Mouse (Mus musculus): ENCODE data around the gene Vrk1. TPM values are rescaled to one million over a fixed set of nuclear protein-coding genes. Genes with fewer than 3 reads are reported as not detected.

Gene Vrk1
- polyA plus RNA-seq, 1 experiment from 2014 or later, result 20.2 TPM

- H3K4me3 ChIP-seq (ENCODE audit: inconsistent target), result no peak overlapping the region
- WGBS (ENCODE audit: missing documents), result 98% methylated on average over 6 of the region's 6 CpGs
- H3K27ac ChIP-seq, result no peak overlapping the region
- no peaks in the 10 kb centered on the region for H3K36me3 ChIP-seq (ENCODE audit: inconsistent target)
- H3K79me2 ChIP-seq (ENCODE audit: inconsistent target), result no peaks in the 10 kb centered on the region
These were observed 27.4 kb upstream of the Vrk1 start for GRCm38 (mm10) chr12:105982598-105982997.

- no peak overlapping the region for H3K27ac ChIP-seq
- no peaks in the 10 kb centered on the region for H3K36me3 ChIP-seq (ENCODE audit: inconsistent target)
- no peaks in the 10 kb centered on the region for H3K79me2 ChIP-seq (ENCODE audit: inconsistent target)
- WGBS (ENCODE audit: missing documents), result 90% methylated on average over 9 of the region's 9 CpGs
- H3K4me3 ChIP-seq (ENCODE audit: inconsistent target), result no peak overlapping the region
These were observed 26.5 kb upstream of the Vrk1 start for GRCm38 (mm10) chr12:105983499-105983898.

- Histone ChIP-seq H3K36me3 (ENCODE audit: inconsistent target) (no peaks in the 10 kb centered on the region), H3K79me2 (ENCODE audit: inconsistent target) (no peaks in the 10 kb centered on the region), H3K4me3 (ENCODE audit: inconsistent target) (no peak overlapping the region), H3K27ac (no peak overlapping the region)
- 95% methylated on average over 3 of the region's 4 CpGs for WGBS (ENCODE audit: missing documents)
These were observed 21.6 kb upstream of the Vrk1 start for GRCm38 (mm10) chr12:105988434-105988833.

- no peaks in the 10 kb centered on the region for H3K36me3 ChIP-seq (ENCODE audit: inconsistent target)
- no peak overlapping the region for H3K27ac ChIP-seq
- H3K4me3 ChIP-seq (ENCODE audit: inconsistent target), result no peak overlapping the region
- 79% methylated on average over 5 of the region's 5 CpGs for WGBS (ENCODE audit: missing documents)
- H3K79me2 ChIP-seq (ENCODE audit: inconsistent target), result no peaks in the 10 kb centered on the region
These were observed 17.3 kb upstream of the Vrk1 start for GRCm38 (mm10) chr12:105992756-105993155.

- no peaks in the 10 kb centered on the region for H3K79me2 ChIP-seq (ENCODE audit: inconsistent target)
- H3K36me3 ChIP-seq (ENCODE audit: inconsistent target), result no peaks in the 10 kb centered on the region
- 77% methylated on average over 7 of the region's 7 CpGs for WGBS (ENCODE audit: missing documents)
- H3K4me3 ChIP-seq (ENCODE audit: inconsistent target), result no peak overlapping the region
- H3K27ac ChIP-seq, result no peak overlapping the region
These were observed 16.7 kb upstream of the Vrk1 start for GRCm38 (mm10) chr12:105993356-105993755.

- Histone ChIP-seq H3K4me3 (ENCODE audit: inconsistent target) (no peak overlapping the region), H3K36me3 (ENCODE audit: inconsistent target) (no peaks in the 10 kb centered on the region)
- WGBS (ENCODE audit: missing documents), result 79% methylated on average over 4 of the region's 4 CpGs
These were observed 14.1 kb upstream of the Vrk1 start for GRCm38 (mm10) chr12:105995940-105996339.

GRCm38 (mm10) chr12:105997028-105997786, 12.8 kb upstream of the Vrk1 start:
- Histone ChIP-seq H3K79me2 (ENCODE audit: inconsistent target) (no peaks in the 10 kb centered on the region), H3K4me3 (ENCODE audit: inconsistent target) (no peak overlapping the region), H3K36me3 (ENCODE audit: inconsistent target) (no peaks in the 10 kb centered on the region), H3K27ac (no peak overlapping the region)
- 90% methylated on average over 19 of the region's 19 CpGs for WGBS (ENCODE audit: missing documents)

More at GRCm38 (mm10) chr12:105995940-105996339, 14.1 kb upstream of the Vrk1 start:
- no peak overlapping the region for H3K27ac ChIP-seq
- H3K79me2 ChIP-seq (ENCODE audit: inconsistent target), result no peaks in the 10 kb centered on the region

- no peak overlapping the region for H3K4me3 ChIP-seq (ENCODE audit: inconsistent target)
- H3K27ac ChIP-seq, result no peak overlapping the region
- H3K36me3 ChIP-seq (ENCODE audit: inconsistent target), result no peaks in the 10 kb centered on the region
- H3K79me2 ChIP-seq (ENCODE audit: inconsistent target), result no peaks in the 10 kb centered on the region
- 86% methylated on average over 8 of the region's 8 CpGs for WGBS (ENCODE audit: missing documents)
These were observed 8.3 kb upstream of the Vrk1 start for GRCm38 (mm10) chr12:106001775-106002174.

- no peak overlapping the region for H3K27ac ChIP-seq
- 60% methylated on average over 6 of the region's 6 CpGs for WGBS (ENCODE audit: missing documents)
- H3K79me2 ChIP-seq (ENCODE audit: inconsistent target), result no peaks in the 10 kb centered on the region
- H3K4me3 ChIP-seq (ENCODE audit: inconsistent target), result no peak overlapping the region
- H3K36me3 ChIP-seq (ENCODE audit: inconsistent target), result no peaks in the 10 kb centered on the region
These were observed 5.3 kb upstream of the Vrk1 start for GRCm38 (mm10) chr12:106004719-106005118.

- Histone ChIP-seq H3K36me3 (ENCODE audit: inconsistent target) (no peaks in the 10 kb centered on the region), H3K79me2 (ENCODE audit: inconsistent target) (peaks cover 7% of the 10 kb centered on the region), H3K27ac (no peak overlapping the region), H3K4me3 (ENCODE audit: inconsistent target) (no peak overlapping the region)
- 92% methylated on average over 6 of the region's 6 CpGs for WGBS (ENCODE audit: missing documents)
These were observed 3.8 kb upstream of the Vrk1 start for GRCm38 (mm10) chr12:106006218-106006617.

- Histone ChIP-seq H3K4me3 (ENCODE audit: inconsistent target) (no peak overlapping the region), H3K36me3 (ENCODE audit: inconsistent target) (no peaks in the 10 kb centered on the region), H3K27ac (no peak overlapping the region), H3K79me2 (ENCODE audit: inconsistent target) (peaks cover 30% of the 10 kb centered on the region)
- 94% methylated on average over 22 of the region's 22 CpGs for WGBS (ENCODE audit: missing documents)
These were observed 1.5 kb upstream of the Vrk1 start for GRCm38 (mm10) chr12:106008348-106009050.

- 84% methylated on average over 11 of the region's 12 CpGs for WGBS (ENCODE audit: missing documents)
- H3K79me2 ChIP-seq (ENCODE audit: inconsistent target), result peaks cover 38% of the 10 kb centered on the region
- peak overlapping the region; percentile 87; the same call in 1 of the 2 replicates for H3K4me3 ChIP-seq (ENCODE audit: inconsistent target)
- H3K36me3 ChIP-seq (ENCODE audit: inconsistent target), result no peaks in the 10 kb centered on the region
- no peak overlapping the region for H3K27ac ChIP-seq
These were observed 732 bp upstream of the Vrk1 start for GRCm38 (mm10) chr12:106009122-106009870.

GRCm38 (mm10) chr12:106012161-106012560, 2.1 kb downstream of the Vrk1 start:
- Histone ChIP-seq H3K79me2 (ENCODE audit: inconsistent target) (peaks cover 62% of the 10 kb centered on the region), H3K36me3 (ENCODE audit: inconsistent target) (no peaks in the 10 kb centered on the region), H3K4me3 (ENCODE audit: inconsistent target) (no peak overlapping the region), H3K27ac (no peak overlapping the region)
- 96% methylated on average over 2 of the region's 2 CpGs for WGBS (ENCODE audit: missing documents)

GRCm38 (mm10) chr12:106016265-106017012, 6.4 kb downstream of the Vrk1 start:
- Histone ChIP-seq H3K79me2 (ENCODE audit: inconsistent target) (peaks cover 95% of the 10 kb centered on the region), H3K4me3 (ENCODE audit: inconsistent target) (no peak overlapping the region), H3K36me3 (ENCODE audit: inconsistent target) (no peaks in the 10 kb centered on the region), H3K27ac (peak overlapping the region; percentile 37)
- 19% methylated on average over 12 of the region's 12 CpGs for WGBS (ENCODE audit: missing documents)
